Comparison of ENCODE assay signal across 8 mouse cellular contexts in the genomic region with DNA sequence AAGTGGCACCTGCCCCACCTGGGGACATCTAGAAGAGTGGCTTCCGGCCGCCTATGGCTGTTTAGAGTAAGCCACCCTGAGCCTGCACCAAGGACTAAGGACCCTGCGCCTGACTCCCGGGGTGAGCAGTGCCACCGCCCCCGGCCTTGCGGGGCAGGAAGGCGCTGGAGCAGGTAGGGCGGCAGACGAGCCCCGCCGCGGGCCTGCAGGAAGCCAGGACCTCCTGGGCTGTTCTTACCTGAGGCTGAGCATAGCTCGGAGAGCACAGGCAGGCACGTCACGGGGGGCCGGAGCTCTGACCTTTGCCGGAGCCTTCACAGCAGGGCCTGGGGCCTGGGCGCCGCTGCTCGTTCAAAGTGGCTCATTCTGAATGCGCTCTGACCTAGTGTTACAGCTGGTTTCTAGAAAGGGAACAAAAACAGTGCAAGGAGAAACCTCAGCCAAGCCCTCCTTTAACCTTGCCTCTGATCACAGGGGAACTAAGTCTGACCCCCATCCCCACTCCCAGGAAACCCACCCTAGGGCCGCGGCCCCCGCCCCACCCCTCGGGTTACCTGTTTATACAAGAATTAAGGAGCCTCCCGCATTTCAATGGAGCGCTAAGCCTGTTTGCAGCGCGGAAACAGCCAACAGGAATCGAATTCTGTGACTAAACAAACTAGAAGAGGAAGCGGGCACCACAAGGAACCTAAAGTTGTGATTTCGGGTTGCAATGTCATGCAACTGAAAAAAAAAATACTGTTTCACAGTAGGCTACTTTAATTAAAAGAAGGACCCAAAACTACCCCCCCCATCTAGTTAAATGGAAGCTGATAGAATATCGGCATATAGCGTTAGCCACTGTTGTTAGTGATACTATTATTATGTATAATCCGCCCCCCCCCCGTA. TPM values are rescaled to one million over a fixed set of nuclear protein-coding genes. Genes with fewer than 3 reads are reported as not detected.
DNase-seq lines count a peak whose midpoint lies in the region; ATAC-seq and TF ChIP-seq lines count a peak whose summit lies in the region.

No protein-coding gene starts in this region.

- peak overlapping the region; percentile 67 for H3K27ac ChIP-seq in heart, embryonic 15.5 days
- H3K27ac ChIP-seq in kidney, postnatal 0 days: peak overlapping the region; percentile 92

- no peak for DNase-seq in cerebellum, adult 11 months
- DNase-seq in cerebellum, postnatal 36 days: peak; percentile 4 to 9
- DNase-seq in kidney, postnatal 0 days (ENCODE audit: low spot score): peak; percentile 68
- DNase-seq in spleen, adult 18-20 months: peak; percentile 32 to 54

- peaks cover 25% of the 10 kb centered on the region for H3K27me3 ChIP-seq in heart, embryonic 15.5 days
- H3K27me3 ChIP-seq in kidney, postnatal 0 days (ENCODE audit: insufficient read depth, low read length): no peaks in the 10 kb centered on the region

- TF ChIP-seq CTCF in kidney, postnatal 0 days (IDR thresholded peaks at IDR 0.05; ENCODE audit: low read depth): no peak

- WGBS in heart, embryonic 15.5 days: 17% methylated on average over 37 of the region's 37 CpGs
- WGBS in kidney, postnatal 0 days: 14% methylated on average over 35 of the region's 37 CpGs

- no peaks in the 10 kb centered on the region for H3K9me3 ChIP-seq in heart, embryonic 15.5 days (replicated peaks)
- no peaks in the 10 kb centered on the region for H3K9me3 ChIP-seq in kidney, postnatal 0 days (replicated peaks; ENCODE audit: low read length)

- H3K4me2 ChIP-seq in heart, embryonic 15.5 days: peak overlapping the region; percentile 72
- H3K4me2 ChIP-seq in kidney, postnatal 0 days (ENCODE audit: low read length): peak overlapping the region; percentile 76

- H3K4me1 ChIP-seq in heart, embryonic 15.5 days (replicated peaks): peaks cover 7% of the 10 kb centered on the region
- no peaks in the 10 kb centered on the region; the same call in 1 of the 2 replicates for H3K4me1 ChIP-seq in kidney, postnatal 0 days (replicated peaks; ENCODE audit: insufficient read depth, low read length)

- H3K36me3 ChIP-seq in heart, embryonic 15.5 days: no peaks in the 10 kb centered on the region
- H3K36me3 ChIP-seq in kidney, postnatal 0 days (ENCODE audit: insufficient read depth, low read length): no peaks in the 10 kb centered on the region

- peak overlapping the region; percentile 42 for H3K9ac ChIP-seq in heart, embryonic 15.5 days
- H3K9ac ChIP-seq in kidney, postnatal 0 days (ENCODE audit: low read depth, low read length): peak overlapping the region; percentile 67

- H3K4me3 ChIP-seq in heart, embryonic 15.5 days: peak overlapping the region; percentile 51
- H3K4me3 ChIP-seq in kidney, postnatal 0 days (replicated peaks; ENCODE audit: low read depth, low read length): peak overlapping the region; percentile 43

- ATAC-seq in cerebellum, adult (ENCODE audit: insufficient number of reproducible peaks, low FRiP score, low TSS enrichment): peak; percentile 32; the same call in 1 of the 2 replicates
- peak; percentile 62; the same call in 1 of the 2 replicates for ATAC-seq in heart, embryonic 15.5 days (replicated peaks; ENCODE audit: insufficient number of reproducible peaks, insufficient read depth, low FRiP score, low read depth)
- peak; percentile 76 for ATAC-seq in kidney, postnatal 0 days (replicated peaks; ENCODE audit: low FRiP score, low read depth)
- peak; percentile 51 for ATAC-seq in megakaryocyte, adult 5-6 weeks (ENCODE audit: poor library complexity, severe bottlenecking)
- no peak for ATAC-seq in erythroid progenitor cell, adult 5-6 weeks (replicated peaks; ENCODE audit: low FRiP score, poor library complexity, severe bottlenecking)

RNA-seq across cellular contexts. Expression of gene Rbm47, which starts 21.4 kb away (rescaled TPM):
- polyA plus RNA-seq in heart, embryonic 15.5 days (2015; fragmentation: Nextera tagmentation; extraction: Ambion mirVana): 2.1 and 6.6 TPM in 2 replicates
- 105 and 119 TPM in 2 replicates for polyA plus RNA-seq in kidney, postnatal 0 days (2015; fragmentation: Nextera tagmentation; extraction: Ambion mirVana)
- total RNA-seq in megakaryocyte, adult 5-6 weeks (2015): 27.2 and 30.2 TPM in 2 replicates
- 13.3 and 21.3 TPM in 2 replicates for total RNA-seq in megakaryocyte, adult 5-6 weeks (2017)
- total RNA-seq in erythroid progenitor cell, adult 5-6 weeks (2015; ENCODE audit: low replicate concordance): 0.36 and 0.42 TPM in 2 replicates
- 0.39 and 4.7 TPM in 2 replicates for total RNA-seq in erythroid progenitor cell, adult 5-6 weeks (2017; ENCODE audit: low replicate concordance)
